Mouse (Mus musculus): ENCODE results near the gene Rac1. TPM values are rescaled to one million over a fixed set of nuclear protein-coding genes. Genes with fewer than 3 reads are reported as not detected.

Gene Rac1
- polyA plus RNA-seq, 1 experiment from 2014 or later = 383 TPM

- no peak overlapping the region for H3K4me3 ChIP-seq (ENCODE audit: low read depth, low read length)
- no peak for DNase-seq (ENCODE audit: low spot score)
- ATAC-seq = no peak
- peaks cover 38% of the 10 kb centered on the region for H3K36me3 ChIP-seq (ENCODE audit: control insufficient read depth, insufficient read depth, low read length)
- H3K4me1 ChIP-seq (ENCODE audit: control insufficient read depth, insufficient read depth, low read length) = no peaks in the 10 kb centered on the region
- 92% methylated on average over 6 of the region's 6 CpGs for WGBS
- H3K9ac ChIP-seq (ENCODE audit: low read length) = no peak overlapping the region
- no peaks in the 10 kb centered on the region for H3K9me3 ChIP-seq (replicated peaks; ENCODE audit: control insufficient read depth, low read length)
- H3K4me2 ChIP-seq (ENCODE audit: low read length) = no peak overlapping the region
- no peaks in the 10 kb centered on the region for H3K27me3 ChIP-seq (replicated peaks; ENCODE audit: control insufficient read depth, insufficient read depth, low read length)
- H3K27ac ChIP-seq (ENCODE audit: low read depth, low read length) = no peak overlapping the region
These were observed 10.4 kb downstream of the Rac1 start for GRCm38 (mm10) chr5:143517436-143517835.

DNA sequence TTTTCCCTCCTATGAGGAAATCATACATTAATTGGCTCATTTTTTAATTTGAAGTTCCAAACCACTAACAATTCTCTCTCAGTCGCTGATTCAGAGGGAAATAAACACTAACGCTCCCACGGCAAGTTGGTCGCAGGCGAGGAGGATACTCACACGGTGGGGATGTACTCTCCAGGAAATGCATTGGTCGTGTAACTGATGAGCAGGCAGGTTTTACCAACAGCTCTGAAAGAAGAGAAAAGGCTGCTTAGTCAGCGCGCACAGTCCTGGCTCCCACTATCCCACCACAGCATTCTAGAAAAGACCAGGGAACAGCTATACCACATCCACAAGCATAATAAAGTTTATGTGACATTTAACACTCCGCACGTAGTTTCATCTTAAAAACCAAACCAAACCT, 10.8 kb downstream of the Rac1 start:
- 94% methylated on average over 11 of the region's 11 CpGs for WGBS
- H3K9ac ChIP-seq (ENCODE audit: low read length) = no peak overlapping the region
- H3K36me3 ChIP-seq (ENCODE audit: control insufficient read depth, insufficient read depth, low read length) = peaks cover 42% of the 10 kb centered on the region

GRCm38 (mm10) chr5:143514878-143515277, 13.0 kb downstream of the Rac1 start:
- Histone ChIP-seq H3K27ac (ENCODE audit: low read depth, low read length) (no peak overlapping the region), H3K27me3 (replicated peaks; ENCODE audit: control insufficient read depth, insufficient read depth, low read length) (no peaks in the 10 kb centered on the region), H3K9ac (ENCODE audit: low read length) (no peak overlapping the region), H3K36me3 (ENCODE audit: control insufficient read depth, insufficient read depth, low read length) (peaks cover 53% of the 10 kb centered on the region), H3K9me3 (replicated peaks; ENCODE audit: control insufficient read depth, low read length) (no peaks in the 10 kb centered on the region), H3K4me3 (ENCODE audit: low read depth, low read length) (no peak overlapping the region), H3K4me2 (ENCODE audit: low read length) (no peak overlapping the region), H3K4me1 (ENCODE audit: control insufficient read depth, insufficient read depth, low read length) (no peaks in the 10 kb centered on the region)
- no peak for DNase-seq (ENCODE audit: low spot score)
- ATAC-seq = no peak
- 90% methylated on average over 5 of the region's 5 CpGs for WGBS

More for the DNA sequence above, 10.8 kb downstream of the Rac1 start:
- Histone ChIP-seq H3K27ac (ENCODE audit: low read depth, low read length) (no peak overlapping the region), H3K27me3 (replicated peaks; ENCODE audit: control insufficient read depth, insufficient read depth, low read length) (no peaks in the 10 kb centered on the region), H3K4me3 (ENCODE audit: low read depth, low read length) (no peak overlapping the region), H3K4me1 (ENCODE audit: control insufficient read depth, insufficient read depth, low read length) (no peaks in the 10 kb centered on the region), H3K4me2 (ENCODE audit: low read length) (no peak overlapping the region), H3K9me3 (replicated peaks; ENCODE audit: control insufficient read depth, low read length) (no peaks in the 10 kb centered on the region)
- no peak for ATAC-seq
- DNase-seq (ENCODE audit: low spot score) = no peak

- 94% methylated on average over 4 of the region's 4 CpGs for WGBS
These were observed 15.5 kb downstream of the Rac1 start for GRCm38 (mm10) chr5:143512305-143512704.

DNA sequence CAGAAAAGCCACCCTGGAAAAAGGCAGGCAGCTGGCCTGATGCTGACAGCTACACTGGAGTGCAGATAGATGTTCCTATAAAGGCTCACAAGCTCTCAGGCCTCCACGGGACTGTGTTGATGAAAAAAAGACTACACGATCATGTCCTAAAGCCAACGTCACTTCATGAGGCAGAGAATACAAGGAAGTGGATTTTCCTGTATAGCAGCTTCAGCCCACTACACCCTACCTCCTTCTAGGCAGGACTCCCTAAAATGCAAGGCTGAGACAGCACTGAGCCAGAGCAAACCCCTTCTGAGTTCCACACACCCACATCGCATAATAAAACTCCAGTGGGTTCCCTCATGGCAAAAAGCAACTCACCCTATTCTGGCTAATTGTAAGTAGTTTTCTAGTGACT, 16.3 kb downstream of the Rac1 start:
- 93% methylated on average over 4 of the region's 4 CpGs for WGBS
- Histone ChIP-seq H3K27me3 (replicated peaks; ENCODE audit: control insufficient read depth, insufficient read depth, low read length) (no peaks in the 10 kb centered on the region), H3K4me3 (ENCODE audit: low read depth, low read length) (no peak overlapping the region), H3K4me2 (ENCODE audit: low read length) (no peak overlapping the region), H3K27ac (ENCODE audit: low read depth, low read length) (no peak overlapping the region), H3K9ac (ENCODE audit: low read length) (no peak overlapping the region), H3K4me1 (ENCODE audit: control insufficient read depth, insufficient read depth, low read length) (no peaks in the 10 kb centered on the region), H3K9me3 (replicated peaks; ENCODE audit: control insufficient read depth, low read length) (no peaks in the 10 kb centered on the region), H3K36me3 (ENCODE audit: control insufficient read depth, insufficient read depth, low read length) (peaks cover 76% of the 10 kb centered on the region)
- no peak for ATAC-seq
- no peak for DNase-seq (ENCODE audit: low spot score)

More at GRCm38 (mm10) chr5:143512305-143512704, 15.5 kb downstream of the Rac1 start:
- H3K4me1 ChIP-seq (ENCODE audit: control insufficient read depth, insufficient read depth, low read length) = no peaks in the 10 kb centered on the region
- no peak overlapping the region for H3K27ac ChIP-seq (ENCODE audit: low read depth, low read length)
- H3K9me3 ChIP-seq (replicated peaks; ENCODE audit: control insufficient read depth, low read length) = no peaks in the 10 kb centered on the region
- no peak overlapping the region for H3K4me3 ChIP-seq (ENCODE audit: low read depth, low read length)
- no peak overlapping the region for H3K4me2 ChIP-seq (ENCODE audit: low read length)
- ATAC-seq (no peak), DNase-seq (ENCODE audit: low spot score) (no peak)
- H3K27me3 ChIP-seq (replicated peaks; ENCODE audit: control insufficient read depth, insufficient read depth, low read length) = no peaks in the 10 kb centered on the region
- H3K9ac ChIP-seq (ENCODE audit: low read length) = no peak overlapping the region
- peaks cover 71% of the 10 kb centered on the region for H3K36me3 ChIP-seq (ENCODE audit: control insufficient read depth, insufficient read depth, low read length)

DNA sequence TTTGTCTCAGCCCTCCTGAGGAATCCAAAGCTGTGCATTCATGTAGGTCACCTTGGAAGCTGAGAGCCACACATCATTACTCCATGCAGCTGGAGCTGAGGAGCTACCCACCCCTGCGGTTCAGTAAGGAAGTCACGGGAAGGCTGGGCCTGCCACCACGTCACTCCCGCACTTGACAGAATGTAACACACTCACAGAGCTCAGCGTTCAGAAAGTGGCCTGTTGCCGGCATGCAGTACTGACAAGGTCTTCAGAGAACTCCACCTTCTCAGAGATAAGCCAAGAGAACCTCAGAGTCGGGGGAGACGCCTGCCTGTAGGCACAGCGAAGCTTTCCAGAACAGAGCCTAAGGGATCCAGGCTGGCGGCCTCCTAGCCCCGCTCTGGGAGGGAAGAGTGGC, 18.1 kb downstream of the Rac1 start:
- ATAC-seq (no peak), DNase-seq (ENCODE audit: low spot score) (no peak)
- Histone ChIP-seq H3K27ac (ENCODE audit: low read depth, low read length) (no peak overlapping the region), H3K4me2 (ENCODE audit: low read length) (no peak overlapping the region), H3K36me3 (ENCODE audit: control insufficient read depth, insufficient read depth, low read length) (peaks cover 72% of the 10 kb centered on the region), H3K9ac (ENCODE audit: low read length) (no peak overlapping the region), H3K4me1 (ENCODE audit: control insufficient read depth, insufficient read depth, low read length) (no peaks in the 10 kb centered on the region), H3K27me3 (replicated peaks; ENCODE audit: control insufficient read depth, insufficient read depth, low read length) (no peaks in the 10 kb centered on the region), H3K4me3 (ENCODE audit: low read depth, low read length) (no peak overlapping the region), H3K9me3 (replicated peaks; ENCODE audit: control insufficient read depth, low read length) (no peaks in the 10 kb centered on the region)
- 88% methylated on average over 11 of the region's 11 CpGs for WGBS

GRCm38 (mm10) chr5:143509294-143509693, 18.5 kb downstream of the Rac1 start:
- Histone ChIP-seq H3K36me3 (ENCODE audit: control insufficient read depth, insufficient read depth, low read length) (peaks cover 72% of the 10 kb centered on the region), H3K9me3 (replicated peaks; ENCODE audit: control insufficient read depth, low read length) (no peaks in the 10 kb centered on the region), H3K4me3 (ENCODE audit: low read depth, low read length) (no peak overlapping the region), H3K27ac (ENCODE audit: low read depth, low read length) (0 out of 2 replicates have a peak overlapping the region, but pooled peaks have one; percentile 14), H3K4me2 (ENCODE audit: low read length) (no peak overlapping the region), H3K9ac (ENCODE audit: low read length) (no peak overlapping the region), H3K27me3 (replicated peaks; ENCODE audit: control insufficient read depth, insufficient read depth, low read length) (no peaks in the 10 kb centered on the region), H3K4me1 (ENCODE audit: control insufficient read depth, insufficient read depth, low read length) (no peaks in the 10 kb centered on the region)
- 93% methylated on average over 9 of the region's 9 CpGs for WGBS
- ATAC-seq (no peak), DNase-seq (ENCODE audit: low spot score) (no peak)

DNA sequence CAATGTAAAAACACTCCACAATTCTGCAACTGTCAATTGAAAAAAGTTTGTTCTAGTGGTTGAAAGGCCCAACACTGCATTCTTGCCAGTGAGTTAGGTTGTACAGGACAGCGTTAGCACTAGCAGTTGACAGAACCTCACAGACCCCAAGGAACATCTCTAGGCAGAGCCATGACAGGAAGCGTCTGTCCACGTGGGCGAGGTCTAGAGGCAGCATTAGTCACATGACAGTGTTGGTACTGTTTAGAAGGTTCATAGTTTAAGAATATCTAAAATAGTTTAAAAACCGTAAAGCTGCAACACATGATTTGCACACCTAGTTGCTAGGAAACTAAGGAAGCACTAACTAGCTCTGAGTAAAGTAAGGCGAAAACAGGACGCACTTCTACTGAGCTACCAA, 22.3 kb downstream of the Rac1 start:
- H3K4me1 ChIP-seq (ENCODE audit: control insufficient read depth, insufficient read depth, low read length) = no peaks in the 10 kb centered on the region
- H3K9me3 ChIP-seq (replicated peaks; ENCODE audit: control insufficient read depth, low read length) = no peaks in the 10 kb centered on the region
- no peak overlapping the region for H3K9ac ChIP-seq (ENCODE audit: low read length)
- H3K27ac ChIP-seq (ENCODE audit: low read depth, low read length) = no peak overlapping the region
- no peaks in the 10 kb centered on the region for H3K27me3 ChIP-seq (replicated peaks; ENCODE audit: control insufficient read depth, insufficient read depth, low read length)
- H3K36me3 ChIP-seq (ENCODE audit: control insufficient read depth, insufficient read depth, low read length) = peaks cover 73% of the 10 kb centered on the region
- 82% methylated on average over 7 of the region's 7 CpGs for WGBS
- no peak for DNase-seq (ENCODE audit: low spot score)
- H3K4me3 ChIP-seq (ENCODE audit: low read depth, low read length) = no peak overlapping the region
- ATAC-seq = no peak
- H3K4me2 ChIP-seq (ENCODE audit: low read length) = no peak overlapping the region

DNA sequence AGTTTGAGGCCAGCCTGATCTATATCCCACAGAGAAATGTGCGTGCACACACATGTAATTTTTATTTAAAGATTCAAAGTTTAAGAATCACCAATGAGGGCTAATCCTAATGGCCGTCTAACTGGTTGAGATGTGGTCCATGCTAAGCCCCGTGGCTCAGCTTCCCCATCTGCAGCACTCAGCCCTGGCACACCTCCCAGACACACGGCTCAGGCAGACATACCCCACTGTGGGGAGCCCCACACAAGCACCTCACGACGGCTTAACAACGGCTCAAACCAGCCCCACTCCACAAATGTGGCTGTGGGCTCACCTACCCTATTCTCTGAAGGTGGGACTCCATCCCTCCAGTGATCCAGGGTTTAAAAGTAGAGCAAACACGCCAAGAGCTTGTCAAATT, 22.8 kb downstream of the Rac1 start:
- no peaks in the 10 kb centered on the region for H3K4me1 ChIP-seq (ENCODE audit: control insufficient read depth, insufficient read depth, low read length)
- H3K36me3 ChIP-seq (ENCODE audit: control insufficient read depth, insufficient read depth, low read length) = peaks cover 70% of the 10 kb centered on the region
- no peak overlapping the region for H3K9ac ChIP-seq (ENCODE audit: low read length)
- 86% methylated on average over 8 of the region's 8 CpGs for WGBS
- no peak overlapping the region for H3K27ac ChIP-seq (ENCODE audit: low read depth, low read length)
- no peak overlapping the region for H3K4me3 ChIP-seq (ENCODE audit: low read depth, low read length)
- no peak for ATAC-seq
- DNase-seq (ENCODE audit: low spot score) = no peak
- no peak overlapping the region for H3K4me2 ChIP-seq (ENCODE audit: low read length)
- H3K27me3 ChIP-seq (replicated peaks; ENCODE audit: control insufficient read depth, insufficient read depth, low read length) = no peaks in the 10 kb centered on the region
- H3K9me3 ChIP-seq (replicated peaks; ENCODE audit: control insufficient read depth, low read length) = no peaks in the 10 kb centered on the region
